Mouse (Mus musculus): ENCODE results near the gene C2cd2.
"Not testable (repeated sequence)": the region's sequence is repeated elsewhere in the genome, so short reads cannot be mapped to it uniquely, and the experiment has no call there.

Gene C2cd2

DNA sequence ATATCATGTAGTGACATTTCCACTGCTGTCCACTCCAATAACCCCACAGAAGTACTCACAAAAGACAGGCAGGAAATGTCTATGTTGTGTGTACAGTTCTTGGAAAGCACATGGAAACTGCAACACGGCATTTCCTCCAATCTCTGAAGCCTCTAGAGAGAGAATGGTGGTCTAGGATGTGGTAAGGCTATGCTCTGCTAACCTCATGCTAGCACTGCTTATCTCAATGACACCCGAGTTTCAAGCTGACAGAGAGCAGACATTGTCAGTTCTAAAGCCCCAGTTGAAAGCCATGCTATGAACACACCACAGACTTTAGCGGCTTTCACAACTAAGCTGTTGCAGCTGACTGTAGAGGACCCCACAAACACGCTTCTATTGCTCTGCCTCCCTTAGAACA is 13.6 kb downstream of the C2cd2 start:
- DNase-seq (ENCODE audit: low read depth, low spot score): no peak

DNA sequence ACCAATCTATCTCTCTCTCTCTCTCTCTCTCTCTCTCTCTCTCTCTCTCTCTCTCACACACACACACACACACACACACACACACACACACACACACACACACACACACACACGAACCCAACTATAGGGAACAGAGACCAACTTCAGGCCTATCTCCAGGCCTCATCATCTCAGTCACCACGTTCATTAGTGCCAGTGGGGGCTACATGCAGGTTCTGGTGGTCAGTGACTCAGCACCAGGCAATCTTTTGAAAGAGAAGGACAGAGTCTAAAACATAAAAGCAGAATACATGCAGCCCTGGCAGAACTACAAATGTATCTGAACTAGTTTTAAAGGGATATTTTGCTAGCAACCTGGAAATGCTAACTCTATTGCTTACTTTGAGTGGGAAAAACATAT is 15.4 kb downstream of the C2cd2 start:
- not testable (repeated sequence) for DNase-seq (ENCODE audit: low read depth, low spot score)

DNA sequence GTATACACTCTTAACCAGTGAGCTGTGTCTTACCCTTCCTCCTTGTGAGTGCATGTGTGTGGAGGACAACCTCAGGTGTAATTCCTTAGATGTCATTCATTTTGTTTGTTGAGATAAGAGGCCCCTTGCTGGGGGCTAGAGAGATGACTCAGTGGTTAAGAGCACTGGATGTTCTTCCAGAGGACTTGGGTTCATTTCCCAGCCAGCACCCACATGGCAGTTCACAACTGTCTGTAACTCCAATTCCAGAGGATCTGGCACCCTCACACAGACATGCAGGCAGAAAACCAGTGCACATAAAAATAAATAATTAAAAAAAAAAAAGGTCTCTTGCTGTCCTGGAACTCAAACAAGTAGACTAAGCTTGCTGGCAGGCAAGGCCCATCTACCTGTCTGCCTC is 20.6 kb downstream of the C2cd2 start:
- no peak for DNase-seq (ENCODE audit: low read depth, low spot score)

DNA sequence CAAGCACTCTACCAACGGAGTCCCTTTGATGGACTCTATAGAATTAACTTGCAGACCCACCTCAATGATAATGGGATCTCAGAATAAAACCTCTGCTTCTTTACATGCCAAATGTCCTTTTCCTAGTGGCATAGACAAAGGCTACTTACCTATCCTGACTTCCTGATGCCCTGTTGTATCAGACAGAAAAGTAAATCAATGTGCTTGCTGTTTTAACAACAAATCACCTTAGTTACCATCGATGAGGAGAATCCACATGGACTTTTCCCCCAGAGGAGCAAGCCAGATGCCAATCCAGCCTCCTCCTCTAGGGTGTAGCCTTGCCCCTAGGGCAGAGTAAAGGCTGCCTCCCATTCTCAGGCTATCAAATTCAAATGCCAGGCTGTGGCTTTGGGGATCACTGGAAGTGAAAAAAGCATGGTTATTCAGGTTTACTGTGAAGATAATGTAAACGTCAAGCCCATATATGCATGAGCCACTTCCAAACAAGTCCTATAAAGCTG is 21.9 kb downstream of the C2cd2 start:
- no peak for DNase-seq (ENCODE audit: low read depth, low spot score)

DNA sequence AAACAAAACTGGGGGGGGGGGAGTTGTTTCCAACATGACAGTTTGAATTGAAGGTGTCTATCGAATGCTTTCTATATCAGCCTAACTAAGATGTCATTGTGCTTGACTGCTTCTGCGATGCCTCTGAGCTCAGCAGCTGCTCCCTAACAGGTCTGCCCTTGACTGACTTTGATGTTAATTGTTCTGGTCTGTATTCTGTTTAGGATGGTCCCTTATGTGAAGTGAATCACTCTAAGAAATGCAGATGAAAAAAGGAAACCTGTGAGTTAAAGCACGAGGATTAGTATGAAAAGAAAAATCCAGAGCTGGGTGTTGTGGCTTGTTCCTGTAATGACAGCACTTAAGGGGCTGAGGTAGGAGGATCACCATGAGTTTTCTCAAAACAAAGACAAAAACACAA is 26.6 kb downstream of the C2cd2 start:
- DNase-seq (ENCODE audit: low read depth, low spot score): no peak

DNA sequence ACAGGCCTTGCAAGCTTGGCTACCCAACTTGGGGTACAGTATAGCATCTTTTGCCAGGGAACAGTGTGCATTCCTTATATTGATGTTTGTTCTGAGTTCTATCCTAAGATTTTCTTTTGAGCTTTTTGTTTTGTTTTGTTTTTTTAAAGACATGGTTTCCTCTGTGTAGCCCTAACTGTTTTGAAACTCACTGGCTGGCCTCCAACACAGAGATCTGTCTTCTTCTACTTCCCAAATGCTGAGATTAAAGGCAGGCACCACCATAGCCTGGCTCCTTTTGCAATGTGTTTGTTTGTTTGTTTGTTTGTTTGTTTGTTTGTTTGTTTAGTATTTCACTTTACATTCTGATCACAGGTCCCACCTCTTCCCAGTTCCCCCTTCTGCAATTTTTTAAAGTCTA is 32.2 kb downstream of the C2cd2 start:
- no peak for DNase-seq (ENCODE audit: low read depth, low spot score)

DNA sequence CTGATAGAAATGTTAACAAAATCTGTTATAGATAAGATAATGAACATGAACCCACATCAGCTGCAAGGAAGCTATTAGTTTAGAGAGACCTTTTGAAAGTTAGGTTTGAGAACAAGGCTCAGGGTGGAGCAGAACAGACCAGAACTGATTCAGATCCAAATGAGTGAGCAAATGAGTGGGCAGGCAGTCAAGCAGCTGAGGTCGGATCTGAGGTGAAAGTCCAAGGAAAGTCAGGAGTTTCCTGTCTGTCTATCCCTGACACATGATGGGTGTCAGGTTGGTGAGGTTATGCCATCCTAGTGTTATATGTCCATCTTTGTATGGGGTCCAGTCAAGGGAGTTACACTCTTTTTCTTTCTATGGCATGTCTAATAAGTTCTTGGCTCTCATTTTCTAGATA is 32.9 kb downstream of the C2cd2 start:
- no peak for DNase-seq (ENCODE audit: low read depth, low spot score)

DNA sequence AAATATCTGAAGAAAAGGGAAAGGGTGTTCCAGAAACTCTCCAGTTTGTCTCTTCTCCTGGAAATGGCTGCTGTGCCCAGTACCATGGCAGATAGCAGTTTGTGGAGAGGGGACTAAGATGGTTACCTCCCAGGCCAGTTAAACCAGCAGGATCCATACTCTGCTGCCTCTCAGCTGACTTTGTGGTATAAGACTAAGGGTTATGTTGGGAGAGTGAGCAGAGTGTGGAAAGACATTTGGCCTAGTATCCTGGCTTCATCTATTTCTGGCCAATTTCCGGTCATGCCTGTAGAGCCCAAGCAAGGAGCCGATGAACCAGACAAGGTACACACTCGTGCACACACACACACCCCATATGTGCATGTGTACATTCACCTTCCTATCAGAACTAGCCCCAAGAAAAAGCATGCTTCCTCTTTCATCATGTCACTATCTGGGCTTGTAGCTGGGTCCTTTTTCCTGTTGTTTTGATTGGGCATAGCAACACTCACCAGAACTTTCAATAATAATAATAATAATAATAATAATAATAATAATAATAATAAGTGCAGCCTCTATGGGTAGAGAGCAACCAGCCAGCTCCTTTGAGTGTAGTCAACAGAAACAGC is 35.0 kb downstream of the C2cd2 start:
- DNase-seq (ENCODE audit: low read depth, low spot score): no peak

DNA sequence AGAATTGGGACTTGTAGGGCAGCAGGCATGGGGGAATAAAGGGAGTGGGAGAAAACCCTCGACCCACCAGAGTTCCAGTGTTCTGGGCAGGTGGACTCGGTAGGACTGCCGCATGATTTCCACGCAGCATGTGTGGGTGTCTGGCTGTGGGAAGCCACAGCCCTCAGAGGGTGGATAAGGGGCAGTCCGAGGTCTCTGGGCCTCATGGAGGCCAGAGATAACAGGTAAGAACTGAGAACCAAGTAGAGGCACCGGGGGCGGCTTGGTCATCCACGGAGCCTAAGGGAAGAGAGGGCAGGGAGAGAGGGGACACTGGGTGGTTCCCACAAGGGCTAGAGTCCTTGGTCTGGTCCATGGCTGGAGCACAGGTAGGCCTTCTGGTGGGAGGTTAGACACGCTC is 36.0 kb downstream of the C2cd2 start:
- no peak for DNase-seq (ENCODE audit: low read depth, low spot score)

DNA sequence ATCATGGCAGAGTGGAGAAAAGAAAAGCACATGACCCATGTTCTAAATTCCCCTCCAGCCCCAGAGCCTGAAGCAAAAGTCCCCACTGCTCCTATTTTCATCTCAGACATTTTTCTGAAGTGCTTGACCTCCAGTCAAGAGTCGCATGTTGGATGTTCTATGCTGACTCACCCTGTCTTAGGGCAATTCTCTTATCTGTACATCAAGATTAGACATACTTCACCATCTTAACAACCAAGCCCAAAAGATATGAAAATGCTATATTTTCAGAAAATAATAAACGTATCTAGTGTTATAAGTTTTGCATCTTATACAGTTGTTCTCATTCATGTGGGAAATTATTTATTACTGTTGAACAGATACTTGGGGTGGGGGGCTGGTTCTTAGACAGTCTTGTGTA is 36.6 kb downstream of the C2cd2 start:
- no peak for DNase-seq (ENCODE audit: low read depth, low spot score)

DNA sequence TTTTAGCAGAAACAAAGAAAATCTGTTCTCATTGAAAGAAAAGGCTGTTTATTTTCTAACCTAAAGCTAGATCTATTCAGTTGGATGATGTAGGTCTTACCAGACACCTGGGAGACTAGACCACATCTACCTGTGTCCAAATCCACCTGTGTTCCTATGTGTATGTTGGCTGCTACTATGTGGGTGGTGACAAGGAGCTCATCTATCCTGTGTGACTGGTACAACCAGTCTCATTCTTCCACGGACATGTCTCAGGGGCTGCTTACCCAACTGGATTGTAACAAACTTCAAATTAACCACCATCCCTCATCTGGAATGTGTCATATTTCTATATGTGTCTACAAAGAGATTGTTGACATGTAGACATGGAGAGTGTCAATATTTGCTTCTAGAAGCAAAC is 38.7 kb downstream of the C2cd2 start:
- DNase-seq (ENCODE audit: low read depth, low spot score): no peak

DNA sequence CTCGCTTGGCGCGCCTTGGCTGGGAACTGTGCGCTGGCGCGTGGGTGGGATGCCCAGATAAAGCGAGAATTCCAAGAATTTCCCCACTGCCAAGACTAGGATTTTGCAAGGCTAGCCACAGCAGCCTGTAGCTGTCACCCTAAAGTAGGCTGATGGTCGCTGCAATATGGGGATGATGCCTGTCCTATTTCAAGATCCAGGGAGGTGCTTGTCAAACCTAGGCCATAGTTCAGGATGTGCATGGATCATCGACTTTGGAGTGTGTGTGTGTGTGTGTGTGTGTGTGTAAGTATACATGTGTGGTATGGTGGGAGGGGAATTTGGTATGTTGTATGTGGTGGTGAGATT is 39.6 kb downstream of the C2cd2 start:
- no peak for DNase-seq (ENCODE audit: low read depth, low spot score)

DNA sequence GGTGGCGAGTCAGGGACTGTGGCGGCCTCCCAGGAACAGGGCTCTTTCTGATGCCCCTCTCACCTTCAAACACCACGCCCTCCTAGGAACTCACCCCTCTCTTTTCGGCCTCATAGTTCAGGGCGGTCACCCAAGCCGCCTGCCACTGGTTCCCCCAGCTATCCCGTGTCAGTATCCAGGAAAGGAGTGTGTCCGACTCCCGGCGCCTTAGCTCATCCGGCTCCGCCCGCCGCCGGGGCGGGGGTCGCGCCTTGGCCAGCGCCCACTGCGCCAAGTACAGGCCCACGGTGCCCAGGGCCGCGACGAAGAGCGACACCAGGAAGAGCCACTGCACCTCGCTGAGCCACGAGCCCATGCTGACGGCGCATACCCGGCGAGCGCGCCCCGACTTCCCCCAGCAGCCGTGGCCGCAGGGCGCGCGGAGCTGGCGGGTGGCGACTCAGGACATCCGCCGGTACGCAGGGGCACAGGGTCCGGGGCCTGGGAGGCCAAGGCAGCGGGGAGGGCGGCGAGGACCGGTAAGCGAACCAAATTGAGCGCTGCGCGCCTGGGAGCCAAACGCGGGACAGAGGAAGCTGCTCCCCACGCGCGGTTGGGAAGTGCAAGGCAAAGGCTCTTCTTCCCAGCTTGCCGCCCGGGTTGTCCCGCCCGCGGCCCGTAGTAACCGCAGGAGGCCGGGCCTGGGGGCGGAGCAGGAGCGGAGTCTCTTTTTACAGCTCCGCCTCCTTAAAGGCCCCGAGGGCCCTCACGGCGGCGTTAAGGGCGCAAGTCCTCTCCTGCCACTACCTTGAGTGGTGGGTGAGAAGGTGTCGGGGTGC is 40.2 kb downstream of the C2cd2 start:
- DNase-seq (ENCODE audit: low read depth, low spot score): peak; percentile 64

DNA sequence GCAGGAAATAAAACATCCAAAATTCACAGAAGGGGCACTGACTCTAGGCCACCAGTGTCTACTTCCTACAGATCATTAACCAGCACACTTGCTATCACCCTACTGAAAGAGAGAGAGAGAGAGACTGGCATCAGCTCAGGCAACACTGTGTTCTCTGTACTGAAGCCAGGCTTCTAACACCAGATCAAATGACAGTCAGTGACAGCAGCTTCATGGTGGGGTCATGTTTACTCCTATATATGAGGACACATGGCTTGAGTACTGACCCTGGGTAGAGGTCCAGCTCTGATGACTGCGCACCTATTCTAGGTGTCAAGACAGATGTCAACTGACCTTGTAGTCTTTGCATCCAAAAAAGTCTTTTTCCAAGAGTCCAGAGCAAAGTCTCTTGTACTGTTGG is 41.8 kb downstream of the C2cd2 start:
- DNase-seq (ENCODE audit: low read depth, low spot score): no peak

DNA sequence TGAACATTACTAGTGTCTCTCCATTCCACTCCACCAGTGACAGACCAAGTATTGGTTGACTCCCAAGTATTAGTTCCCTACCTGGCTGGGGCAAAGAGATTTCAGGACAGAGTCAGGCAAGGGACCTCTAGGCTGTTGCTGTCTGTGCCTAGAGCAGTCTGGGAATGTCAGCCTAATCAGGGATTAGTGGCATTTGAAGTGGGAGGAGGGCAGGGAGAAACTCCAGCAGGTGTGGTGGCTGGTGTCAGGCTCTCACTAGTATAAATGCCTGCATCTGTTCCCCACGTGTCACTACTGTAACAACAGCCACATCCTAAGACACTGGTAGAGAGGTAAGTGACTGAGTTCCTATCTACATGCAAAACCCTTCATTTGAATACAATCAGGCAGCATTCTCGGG is 42.6 kb downstream of the C2cd2 start:
- DNase-seq (ENCODE audit: low read depth, low spot score): peak; percentile 8

DNA sequence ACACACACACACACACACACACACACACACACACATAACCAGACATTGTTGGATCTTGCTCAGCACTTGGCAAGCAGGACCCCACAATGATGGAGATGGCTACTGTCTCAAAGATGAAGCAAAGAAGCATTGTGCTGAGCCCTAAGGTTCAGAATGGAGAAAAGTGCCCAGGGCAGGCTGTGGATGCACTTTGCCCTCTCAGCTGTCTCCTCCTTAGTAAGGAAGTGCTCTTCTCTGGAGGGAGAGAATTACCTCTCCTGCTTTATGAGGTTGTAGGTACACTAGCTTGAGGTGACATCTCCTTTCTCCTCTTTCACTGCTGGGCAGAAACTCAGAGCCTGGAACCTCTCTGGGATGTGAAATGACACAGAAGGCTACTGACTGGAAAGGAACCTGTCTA is 49.5 kb downstream of the C2cd2 start:
- no peak for DNase-seq (ENCODE audit: low read depth, low spot score)

DNA sequence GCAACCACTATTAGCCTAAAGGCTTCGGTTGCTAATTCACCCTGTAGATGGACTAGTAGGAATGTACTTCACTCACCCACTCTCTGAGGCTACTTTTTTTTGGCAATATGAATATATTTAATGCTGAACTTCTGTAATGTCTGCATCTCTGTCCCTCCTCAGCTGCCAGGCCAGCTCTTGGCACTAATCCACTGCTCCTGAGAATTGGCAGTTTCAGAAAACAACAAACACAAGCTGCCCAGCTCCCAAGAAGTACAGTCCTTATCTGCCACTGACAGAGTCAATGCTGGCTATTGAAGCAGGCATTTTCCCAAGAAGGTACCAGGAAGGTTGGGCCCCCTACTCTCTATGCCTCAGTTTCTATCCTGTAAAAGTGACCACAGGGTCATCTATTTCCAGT is 53.0 kb downstream of the C2cd2 start:
- no peak for DNase-seq (ENCODE audit: low read depth, low spot score)

DNA sequence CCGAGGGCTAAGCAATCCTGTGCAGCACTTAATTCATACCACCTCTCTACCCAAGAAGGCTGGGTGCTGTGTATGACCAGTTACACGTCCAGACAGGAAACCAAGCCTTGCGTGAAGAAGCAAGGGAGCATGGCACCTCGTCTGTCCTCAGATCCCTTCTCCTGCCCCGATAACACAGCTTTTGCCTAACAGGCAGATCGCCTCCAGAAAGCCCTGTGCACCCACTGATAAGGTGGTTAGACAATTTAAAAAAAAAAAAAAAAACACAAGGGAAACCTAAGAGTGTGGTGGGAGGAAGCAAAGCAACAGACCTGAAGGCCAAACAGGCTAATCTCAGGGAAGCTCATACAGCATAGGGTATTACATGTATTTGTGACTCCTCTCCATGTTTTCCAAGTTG is 54.9 kb downstream of the C2cd2 start:
- DNase-seq (ENCODE audit: low read depth, low spot score): no peak

DNA sequence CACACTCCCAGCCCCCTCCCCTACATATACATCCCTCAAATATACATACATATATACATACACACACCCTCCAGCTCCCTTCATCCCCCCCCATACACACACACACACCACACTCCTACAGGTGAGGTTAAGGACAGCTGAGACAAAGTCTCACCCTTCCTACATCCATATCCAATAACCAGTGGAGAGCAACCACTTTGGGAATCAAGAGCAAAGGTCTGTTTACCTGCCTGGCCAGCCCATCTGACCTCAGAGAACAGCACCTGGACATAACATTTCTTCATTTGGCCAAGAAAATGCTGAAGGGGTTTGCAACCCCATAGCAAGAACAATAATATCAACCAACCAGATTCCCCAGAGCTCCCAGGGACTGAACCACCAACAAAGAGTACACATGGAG is 56.1 kb downstream of the C2cd2 start:
- no peak for DNase-seq (ENCODE audit: low read depth, low spot score)

DNA sequence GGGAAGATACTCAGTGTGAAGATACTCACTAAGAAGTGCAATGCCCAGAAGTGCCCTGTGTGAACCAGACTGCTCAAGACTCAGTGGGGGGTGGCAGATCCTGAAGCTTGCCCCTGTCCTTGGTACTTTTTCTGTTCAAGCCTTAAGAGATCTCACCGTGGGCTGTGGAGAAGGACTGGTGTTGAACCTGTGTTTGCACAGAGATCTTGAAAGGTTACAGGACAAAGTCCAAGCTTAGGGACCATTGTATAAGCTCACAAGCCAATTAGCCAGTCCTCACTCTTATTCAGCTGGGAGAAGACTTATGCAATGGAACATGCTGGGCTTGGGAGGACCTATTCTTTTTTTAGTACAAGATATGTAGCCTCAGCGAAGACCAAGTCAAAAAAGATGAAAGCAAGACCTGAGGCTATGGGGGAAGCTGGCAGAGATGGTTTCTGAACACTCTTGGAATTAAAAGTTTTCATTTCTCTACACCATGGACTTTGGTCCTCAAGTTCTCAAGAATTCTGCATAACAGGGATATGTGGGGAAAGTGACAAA is 56.9 kb downstream of the C2cd2 start:
- DNase-seq (ENCODE audit: low read depth, low spot score): no peak

DNA sequence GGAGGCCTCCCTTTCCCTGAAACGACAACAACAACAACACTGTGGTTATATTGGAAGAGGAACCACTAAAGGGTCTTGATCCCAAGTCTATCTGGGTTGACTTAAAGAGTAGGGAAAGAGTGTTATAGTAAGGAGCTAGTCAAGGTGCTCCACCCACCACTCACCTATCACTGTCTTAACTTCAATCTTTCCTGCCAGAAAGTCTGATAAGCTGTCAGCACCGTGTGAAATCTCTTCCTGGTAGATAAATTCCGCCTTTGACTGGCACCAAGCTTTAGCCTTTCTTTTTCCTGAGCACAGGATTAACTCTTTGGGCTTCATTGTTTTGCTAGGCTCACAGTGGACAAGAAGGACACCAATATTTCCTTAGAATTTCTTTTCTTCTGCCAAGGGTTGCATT is 58.4 kb downstream of the C2cd2 start:
- DNase-seq (ENCODE audit: low read depth, low spot score): no peak

DNA sequence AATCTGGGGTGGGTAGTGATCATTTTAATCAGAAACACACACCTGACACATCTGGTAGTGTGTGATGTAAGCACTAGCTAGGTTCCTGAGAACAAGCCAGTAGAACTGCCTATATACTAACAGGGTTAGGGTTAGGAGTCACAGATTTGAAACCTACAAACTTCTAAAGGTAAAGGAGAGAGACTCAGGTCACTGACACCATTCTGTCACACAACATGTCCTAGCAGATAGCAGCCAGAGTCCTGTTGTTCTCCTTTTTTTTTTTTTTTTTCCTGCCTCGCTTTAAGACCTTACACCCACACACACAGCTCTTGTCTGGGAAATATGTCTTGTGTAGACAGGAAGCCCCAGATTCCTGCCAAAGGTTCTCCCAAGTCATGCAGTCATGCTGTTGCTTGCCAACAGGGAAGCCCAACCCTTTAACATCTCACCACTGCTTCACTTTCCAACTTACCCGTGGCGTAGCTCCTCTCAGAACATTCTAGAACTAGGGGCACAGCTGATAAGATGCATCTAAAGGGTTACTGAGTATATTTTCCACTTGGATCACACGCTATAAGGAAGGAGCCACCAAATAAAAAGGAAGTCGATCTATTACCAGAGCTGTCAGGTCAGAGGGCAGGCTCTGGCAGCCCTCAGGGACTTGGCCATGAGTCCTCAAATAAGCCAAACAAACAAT is 64.9 kb downstream of the C2cd2 start:
- no peak for DNase-seq (ENCODE audit: low read depth, low spot score)

DNA sequence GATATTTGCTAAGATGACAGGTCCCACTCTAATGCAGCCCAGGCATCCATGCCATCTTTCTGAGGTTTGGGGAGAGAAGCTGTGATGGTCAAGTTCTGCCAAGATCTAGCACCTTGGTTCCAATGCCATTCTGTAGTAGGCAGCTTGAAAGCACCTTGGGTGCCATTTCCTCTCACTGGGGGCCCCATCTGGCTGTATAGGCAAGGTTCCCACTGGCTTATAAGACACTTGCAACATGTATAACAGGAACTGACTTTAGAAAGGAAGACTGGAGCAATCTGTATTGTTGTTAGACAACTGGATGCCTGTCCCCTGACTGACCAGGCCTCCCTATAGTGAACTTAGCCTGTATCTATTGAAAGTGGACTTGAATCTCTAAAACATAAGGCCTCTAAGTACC is 74.6 kb downstream of the C2cd2 start:
- no peak for DNase-seq (ENCODE audit: low read depth, low spot score)
